Mouse (Mus musculus) layer of hippocampus, adult 8-10 months (tissue): ENCODE measurements at regions not wholly inside any gene's neighbourhood (a gene's known extent, or its start where the extent isn't known, plus 50 kb on each side); places are given as distances from the start of the nearest gene placed in this dataset.

Experiments
- DNase-seq, 2 experiments: peaks; one replicate each; pipeline ENCODE4 v3.0.0; 2022; ENCODE audit warnings: low spot score in 2 of 2

DNA sequence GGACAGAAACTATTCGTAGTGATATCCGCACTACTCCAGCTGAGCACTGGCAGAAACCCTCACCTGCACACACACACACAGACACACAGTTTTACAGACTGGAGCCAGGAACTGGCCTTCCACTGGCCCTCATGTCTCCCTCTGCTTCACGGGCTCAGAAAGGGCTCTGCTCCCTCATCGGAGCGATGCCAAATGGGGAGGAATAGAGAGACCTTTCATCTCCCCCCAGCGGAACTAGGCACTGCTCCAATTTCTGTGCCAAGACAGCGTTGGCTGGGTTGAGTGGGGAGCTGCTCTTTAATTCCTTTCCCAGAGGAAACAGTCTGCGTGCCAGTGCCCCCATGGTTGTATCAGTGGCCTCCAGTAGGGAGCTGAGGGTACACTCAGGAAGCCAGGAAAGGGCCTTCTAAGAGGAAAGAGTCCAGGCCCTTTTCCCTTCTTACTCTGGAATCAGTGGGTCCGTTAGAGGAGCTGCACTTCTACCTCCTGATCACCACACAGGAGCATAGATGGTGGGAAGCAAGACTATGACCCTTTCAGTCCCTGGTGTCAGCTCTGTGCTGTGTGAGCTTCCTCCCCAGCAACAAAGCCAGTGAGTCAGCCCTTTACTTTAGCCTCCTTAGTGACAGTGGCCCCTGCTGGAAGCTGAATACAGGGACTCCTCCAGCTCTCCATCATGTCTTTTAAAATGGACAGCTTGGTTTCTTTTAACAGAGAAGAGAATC is 452.7 kb downstream of the Rps24 start:
- peak; percentile 83 to 87 for DNase-seq

DNA sequence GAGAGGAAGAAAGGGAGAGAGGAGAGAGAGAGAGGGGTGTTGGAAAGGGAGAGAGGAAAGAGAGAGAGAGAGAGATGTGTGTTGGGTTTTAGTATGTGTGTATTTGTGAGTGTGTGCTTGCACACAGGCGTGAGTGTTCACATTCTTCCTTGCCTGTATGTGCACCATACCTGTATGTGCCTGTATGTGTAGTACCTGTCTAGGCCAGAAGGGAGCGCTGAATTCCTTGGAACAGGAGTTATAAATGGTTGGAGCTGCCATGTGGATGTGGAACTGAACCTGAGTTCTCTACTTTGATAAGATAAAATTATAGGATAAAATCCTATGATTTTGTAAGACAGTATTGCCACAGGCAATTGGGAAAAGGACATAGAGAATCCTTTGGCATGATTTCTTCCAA is 458.8 kb downstream of the Rps24 start:
- no peak for DNase-seq

DNA sequence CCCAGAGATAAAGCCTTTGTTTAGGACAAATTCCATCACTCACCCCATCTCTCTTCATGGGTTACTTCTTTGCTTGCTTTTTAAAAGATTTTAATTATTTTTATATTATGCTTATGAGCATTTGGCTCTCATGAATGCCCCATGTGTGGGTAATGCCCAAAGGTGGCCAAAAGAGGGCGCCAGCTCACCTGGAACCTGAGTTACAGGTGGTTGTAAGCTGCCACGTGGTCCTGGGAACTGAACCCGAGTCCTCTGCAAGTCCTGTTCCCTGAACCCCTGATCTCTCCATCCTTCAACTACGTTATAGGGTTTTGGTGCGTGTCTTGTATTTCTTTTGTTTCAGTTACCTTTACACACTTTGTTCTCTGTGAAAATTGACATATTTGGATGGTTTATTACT is 460.2 kb downstream of the Rps24 start:
- no peak for DNase-seq

DNA sequence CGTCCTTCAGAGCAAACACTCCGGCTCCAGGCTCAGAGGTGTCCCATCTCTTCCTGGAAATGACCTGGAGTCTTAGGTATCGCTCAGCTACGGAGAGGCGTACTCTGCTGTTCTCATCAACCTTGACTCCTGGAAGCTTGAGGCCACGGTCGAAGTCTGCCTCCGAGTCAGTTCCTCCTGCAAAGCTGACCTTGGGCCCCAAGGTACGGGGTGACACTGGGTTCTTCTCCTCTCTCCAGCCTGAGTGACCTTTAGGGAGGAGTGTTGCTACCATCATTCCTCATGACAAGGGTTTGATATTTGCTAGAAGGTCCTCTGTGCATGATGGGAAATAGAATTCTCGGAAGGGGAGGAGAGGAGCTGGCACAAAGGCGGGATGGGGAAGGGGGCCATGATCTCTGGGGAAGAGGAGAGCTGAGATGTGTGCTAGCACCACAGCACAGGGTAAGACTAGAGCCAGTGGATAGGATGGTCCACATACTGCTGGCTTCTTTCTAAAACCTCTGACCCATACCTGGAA is 469.0 kb downstream of the Rps24 start:
- DNase-seq = no peak

DNA sequence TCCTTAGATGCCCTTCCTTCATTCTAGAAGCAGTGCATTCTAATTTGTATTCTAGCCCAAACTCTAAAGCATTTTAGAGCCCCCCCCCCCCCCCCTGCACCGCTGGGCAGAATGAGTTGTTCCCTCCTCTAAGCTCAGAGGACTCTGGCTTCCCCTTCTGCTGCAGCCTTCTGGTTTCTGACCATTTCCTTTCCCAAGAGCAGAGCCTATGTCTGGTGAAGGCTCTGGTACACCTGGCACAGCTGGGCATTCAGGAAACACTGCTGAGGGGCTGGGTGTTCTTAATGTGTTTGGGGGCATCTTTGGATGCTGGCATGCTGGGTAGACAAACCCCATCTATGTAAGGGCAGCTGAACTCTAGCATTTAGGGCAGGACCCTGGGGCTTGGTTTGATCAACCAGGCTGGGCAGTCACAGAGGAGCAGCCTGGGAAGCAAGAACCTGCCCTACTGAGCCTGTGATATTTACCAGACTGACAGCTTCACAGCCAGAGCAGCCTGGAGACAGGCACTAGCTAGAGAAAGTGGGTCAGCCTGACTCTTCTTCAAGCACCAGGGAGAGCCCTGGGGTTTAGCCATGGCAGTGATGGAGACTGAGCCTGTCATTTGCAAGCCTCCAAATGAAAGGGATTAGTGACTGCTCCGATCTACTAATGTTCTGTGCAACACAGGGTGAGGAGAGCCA is 469.7 kb downstream of the Rps24 start:
- DNase-seq = no peak

DNA sequence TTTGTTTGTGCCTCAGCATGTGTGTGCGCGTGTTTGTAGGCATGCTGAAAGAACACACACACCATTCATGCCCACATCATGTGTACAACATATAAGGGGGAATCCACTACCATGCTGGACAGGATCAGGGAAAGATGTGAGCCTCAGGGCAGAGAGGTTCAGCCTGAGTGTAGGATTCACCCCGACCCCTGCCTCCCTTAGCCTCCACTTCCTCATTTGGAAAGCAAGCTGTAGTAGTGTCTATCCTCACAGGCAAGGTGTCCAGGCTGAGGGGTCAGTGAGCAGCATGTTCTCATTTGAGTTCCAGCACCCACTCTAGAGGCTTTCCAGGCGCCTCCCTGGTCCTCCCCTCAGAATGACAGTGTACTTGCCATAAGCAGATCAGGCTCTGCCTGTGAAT is 470.5 kb downstream of the Rps24 start:
- DNase-seq = no peak

GRCm38 (mm10) chr14:24958821-24959220 is 471.9 kb downstream of the Rps24 start:
- no peak for DNase-seq

DNA sequence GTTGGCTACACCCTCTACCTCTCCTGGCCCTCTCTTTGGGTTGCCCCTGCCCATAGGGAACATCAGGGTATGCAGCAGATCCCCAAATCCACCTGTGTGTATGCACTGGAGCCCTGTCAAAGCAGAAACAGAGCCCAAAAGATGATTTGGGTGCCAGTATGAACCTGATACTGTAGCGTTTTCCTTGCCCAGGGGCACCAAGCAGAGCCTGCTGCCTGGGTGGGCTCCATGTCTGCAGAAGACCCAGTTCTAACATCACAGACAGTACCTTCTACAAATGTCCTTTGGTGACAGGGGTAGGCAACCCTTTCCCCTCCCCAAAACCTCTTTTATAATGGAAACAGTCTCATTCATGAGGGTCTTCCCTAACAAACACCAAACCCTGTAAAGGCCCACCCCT is 472.5 kb downstream of the Rps24 start:
- DNase-seq = no peak

- DNase-seq = peak; percentile 58 to 63
Observed at GRCm38 (mm10) chr14:24960082-24960482, 473.2 kb downstream of the Rps24 start.

- no peak for DNase-seq
Observed at GRCm38 (mm10) chr14:24960875-24961274, 473.9 kb downstream of the Rps24 start.

DNA sequence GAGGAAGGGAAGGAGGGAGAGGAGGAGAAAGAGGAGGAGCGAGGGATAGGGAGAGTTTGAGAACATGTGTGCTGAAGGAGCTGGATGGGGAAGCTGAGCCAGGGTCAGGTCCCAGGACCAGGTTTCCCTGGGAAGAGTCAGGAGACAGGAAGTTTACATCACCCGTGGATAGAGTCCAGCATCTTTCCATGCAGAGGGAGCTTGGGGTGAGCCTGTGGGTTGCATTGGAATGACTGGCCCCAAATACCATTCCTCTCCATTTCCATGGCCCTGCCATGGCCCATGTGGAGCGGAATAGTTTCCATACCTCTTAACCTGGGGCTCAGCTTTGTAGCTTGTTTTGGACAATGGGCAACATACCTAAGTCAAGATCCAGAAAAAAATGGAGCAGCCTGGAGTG is 474.8 kb downstream of the Rps24 start:
- no peak for DNase-seq

DNA sequence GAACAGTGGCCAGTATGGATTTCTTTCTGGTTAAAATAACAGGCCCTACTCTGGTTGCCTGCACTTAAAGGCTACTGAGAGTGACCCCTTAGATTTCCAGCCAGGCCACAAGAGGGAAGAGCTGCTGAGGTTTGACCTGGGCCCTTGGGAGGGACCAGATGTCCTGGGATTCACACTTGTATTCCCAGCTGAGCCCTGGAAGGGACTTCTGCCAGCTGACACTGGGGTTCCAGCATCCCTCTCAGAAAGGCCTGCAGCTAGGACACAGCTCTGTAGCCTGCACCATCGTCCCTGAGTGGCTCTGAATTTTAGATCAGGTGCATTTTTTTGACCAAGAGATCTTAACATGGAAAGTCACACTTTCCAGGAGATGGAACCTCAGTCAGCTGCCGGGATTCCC is 482.7 kb downstream of the Rps24 start:
- no peak for DNase-seq

DNA sequence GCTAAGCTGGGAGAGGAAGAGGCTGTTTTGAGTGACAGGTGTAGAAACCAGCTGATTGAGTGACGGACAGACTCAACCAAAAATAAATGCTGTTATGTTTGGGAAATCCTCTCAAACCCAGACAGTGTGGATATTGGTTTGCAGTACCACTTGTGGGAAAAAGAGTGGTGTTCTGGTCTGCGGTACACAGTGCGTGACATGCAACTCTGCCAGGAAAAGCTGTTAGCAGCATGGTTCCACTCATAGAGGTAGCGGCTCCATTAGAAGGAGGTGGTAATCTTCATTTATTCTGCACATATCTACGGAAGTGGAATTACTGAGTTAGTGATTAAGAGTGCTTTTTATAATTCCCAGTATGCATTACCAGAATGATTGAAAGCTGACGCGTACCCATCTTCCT is 485.4 kb downstream of the Rps24 start:
- no peak for DNase-seq

DNA sequence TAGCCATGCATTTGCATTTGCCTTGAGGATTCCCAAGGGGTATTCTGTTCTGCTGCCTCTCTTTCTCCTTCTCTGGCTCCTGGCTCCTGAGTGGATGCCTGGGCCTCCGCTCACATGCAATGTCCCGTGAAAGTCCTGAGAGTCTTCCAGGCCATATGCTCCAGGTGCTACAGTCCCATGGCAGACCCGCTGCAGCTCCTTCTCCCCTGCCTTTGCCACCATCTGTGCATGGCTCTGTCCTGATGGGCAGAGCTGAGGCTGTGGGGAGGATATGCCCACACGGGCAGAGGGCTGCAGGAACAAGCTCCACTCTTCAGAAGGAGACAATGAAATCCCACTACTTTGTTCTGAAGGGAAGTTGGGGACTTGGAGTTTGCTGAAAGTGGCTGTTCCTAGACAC is 485.9 kb upstream of the Zmiz1 start:
- DNase-seq = no peak

GRCm38 (mm10) chr14:24973591-24973990 is 485.4 kb upstream of the Zmiz1 start:
- no peak for DNase-seq

DNA sequence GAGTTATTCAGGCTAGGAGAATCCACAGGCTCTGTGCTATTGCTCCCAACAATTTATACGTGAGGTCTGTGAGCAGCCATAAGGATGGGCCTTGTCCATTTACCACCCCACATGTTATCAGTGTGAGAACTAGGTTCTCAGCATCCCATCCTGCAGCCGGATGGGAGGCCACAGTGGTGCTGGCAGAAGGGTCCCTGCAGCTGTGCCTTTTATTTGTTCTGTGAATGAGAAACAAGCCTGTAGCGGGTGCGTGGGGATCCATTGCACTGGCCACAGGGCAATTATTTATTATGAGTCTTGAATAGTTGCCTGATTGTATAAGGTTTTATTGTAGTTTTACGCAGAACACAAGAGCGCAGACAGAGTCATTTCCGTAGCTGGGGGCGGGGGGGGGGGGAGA is 476.5 kb upstream of the Zmiz1 start:
- DNase-seq = no peak

- DNase-seq = no peak
Observed at GRCm38 (mm10) chr14:24983279-24983678, 475.7 kb upstream of the Zmiz1 start.

- DNase-seq = no peak
Observed at GRCm38 (mm10) chr14:24985806-24986359, 473.1 kb upstream of the Zmiz1 start.

GRCm38 (mm10) chr14:24986404-24986803 is 472.6 kb upstream of the Zmiz1 start:
- no peak for DNase-seq

GRCm38 (mm10) chr14:24993751-24994658 is 465.0 kb upstream of the Zmiz1 start:
- DNase-seq = peak in 1 of 2 experiments; percentile 48

GRCm38 (mm10) chr14:24995226-24995625 is 463.8 kb upstream of the Zmiz1 start:
- no peak for DNase-seq
